ENCODE assay signal across 18 mouse cellular contexts in the genomic region with DNA sequence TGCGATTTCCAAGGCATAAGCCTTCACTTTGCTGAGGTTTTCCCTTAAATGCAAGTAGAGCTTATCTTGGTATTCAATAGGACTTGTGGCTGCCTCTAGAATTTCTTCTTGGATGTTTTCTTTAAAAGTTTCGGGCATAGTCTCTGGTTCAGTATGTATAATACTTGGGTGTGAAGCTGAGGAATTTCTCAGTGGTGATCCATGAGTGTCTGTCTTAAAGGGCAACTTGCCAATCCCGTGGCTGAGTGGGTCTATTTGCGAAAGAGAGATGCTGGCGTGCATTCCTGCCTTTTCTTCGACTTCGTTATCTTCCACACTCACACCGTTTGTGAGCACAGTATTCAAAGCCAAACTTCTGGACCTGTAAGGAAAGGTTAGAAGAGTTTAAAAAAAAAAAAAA.
"Had no signal": no experiment of that assay in that cellular context is flagged by ENCODE, and none has a peak within 500 bp of the region (broad histone marks: within the 10 kb centered on the region; RNA-seq: fewer than 3 reads in every experiment).

No protein-coding gene starts in this region.

- H3K9ac ChIP-seq: kidney, embryonic 15.5 days; liver, embryonic 13.5 days; midbrain, embryonic 13.5 days; neural tube, embryonic 13.5 days; stomach, embryonic 15.5 days had no signal

- H3K4me1 ChIP-seq: kidney, embryonic 15.5 days; liver, embryonic 13.5 days; midbrain, embryonic 13.5 days; neural tube, embryonic 13.5 days; stomach, embryonic 15.5 days had no signal

- H3K4me3 ChIP-seq: kidney, embryonic 15.5 days; left cerebral cortex, adult 2 months; liver, embryonic 13.5 days; midbrain, embryonic 13.5 days; myocyte; neural tube, embryonic 13.5 days; stomach, embryonic 15.5 days had no signal

- H3K9me3 ChIP-seq: kidney, embryonic 15.5 days; liver, embryonic 13.5 days; midbrain, embryonic 13.5 days; neural tube, embryonic 13.5 days; stomach, embryonic 15.5 days had no signal

- H3K36me3 ChIP-seq: kidney, embryonic 15.5 days; liver, embryonic 13.5 days; midbrain, embryonic 13.5 days; neural tube, embryonic 13.5 days; stomach, embryonic 15.5 days had no signal

- DNase-seq: kidney, adult 11 months; kidney, adult 8-10 months; kidney, postnatal 10 days; kidney, postnatal 36 days; layer of hippocampus, postnatal 36 days; liver, embryonic 13.5 days; retina, postnatal 1 day; right cerebral cortex, postnatal 25 days; spleen, adult 18-20 months; thymus, postnatal 36 days had no signal

- H3K27me3 ChIP-seq: kidney, embryonic 15.5 days; liver, embryonic 13.5 days; midbrain, embryonic 13.5 days; neural tube, embryonic 13.5 days; stomach, embryonic 15.5 days had no signal

- H3K27ac ChIP-seq: kidney, embryonic 15.5 days; left cerebral cortex, adult 2 months; liver, embryonic 13.5 days; macrophage; midbrain, embryonic 13.5 days; neural tube, embryonic 13.5 days; stomach, embryonic 15.5 days had no signal

- ATAC-seq: midbrain, embryonic 13.5 days; midbrain, embryonic 16.5 days had no signal

- H3K4me2 ChIP-seq: kidney, embryonic 15.5 days; liver, embryonic 13.5 days; midbrain, embryonic 13.5 days; neural tube, embryonic 13.5 days; stomach, embryonic 15.5 days had no signal
